Mouse (Mus musculus) B cell, adult 2 months (primary cell): ENCODE results near the gene Dlg2.

Experiments
- DNase-seq, 2 experiments: peaks; one replicate each; pipeline ENCODE4 v3.0.0; 2022

Gene Dlg2

DNA sequence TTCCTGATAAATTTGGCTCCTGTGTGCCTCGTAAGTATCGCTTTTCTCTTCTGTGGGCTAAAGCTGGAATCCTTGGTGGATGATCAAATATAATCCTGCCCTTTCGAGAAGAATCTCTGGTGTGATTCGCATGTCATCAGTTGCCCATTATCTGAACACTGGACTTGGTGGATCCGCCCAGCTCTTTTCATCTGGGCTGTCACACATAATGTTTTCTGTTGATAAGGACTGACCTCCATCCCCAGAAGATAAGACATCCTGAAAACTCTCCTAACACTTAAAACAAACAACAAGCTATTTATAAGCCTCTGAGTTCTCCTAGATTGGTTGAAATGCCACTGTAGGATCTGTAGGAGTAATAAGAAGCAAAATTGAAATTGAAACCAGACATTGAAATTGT, 1952.2 kb downstream of the Dlg2 start:
- no peak for DNase-seq

DNA sequence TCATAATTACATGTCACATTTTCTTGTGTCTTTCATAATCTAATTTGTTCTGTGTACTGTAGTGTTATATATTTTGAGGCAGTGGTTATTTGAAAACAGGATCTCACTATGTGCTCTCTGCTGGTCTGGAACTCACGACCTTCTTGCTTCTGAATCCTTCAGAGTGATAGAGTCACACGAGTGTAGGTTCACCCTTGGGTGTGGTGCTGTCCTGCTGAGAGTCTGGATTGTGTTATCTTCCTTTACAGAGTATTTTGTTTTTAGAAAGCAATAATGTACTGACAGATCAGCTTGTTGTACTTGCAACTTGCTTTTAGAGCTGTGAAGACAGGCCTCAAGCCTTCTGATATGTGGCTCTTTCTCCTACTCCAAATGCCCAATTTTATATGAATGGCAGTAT, 1953.8 kb downstream of the Dlg2 start:
- DNase-seq = no peak

DNA sequence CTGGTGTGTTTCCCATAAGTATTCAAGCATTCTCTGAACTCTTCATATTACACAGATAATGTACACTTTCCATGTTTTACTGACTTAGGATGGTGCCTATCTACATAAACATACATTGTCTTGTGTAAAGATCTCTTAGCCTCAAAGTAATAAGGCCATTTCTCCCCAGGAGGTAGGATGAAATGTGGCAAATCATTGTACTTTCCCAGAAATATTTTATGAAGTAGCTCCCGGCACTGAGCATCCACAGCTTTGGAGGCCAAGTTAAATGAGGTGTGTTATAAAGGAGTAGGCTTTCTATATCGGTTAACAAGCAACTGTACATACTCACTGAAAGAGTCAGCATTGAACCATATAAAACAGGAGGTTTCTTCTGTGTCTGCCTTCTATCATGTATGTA, 1960.7 kb downstream of the Dlg2 start:
- no peak for DNase-seq

DNA sequence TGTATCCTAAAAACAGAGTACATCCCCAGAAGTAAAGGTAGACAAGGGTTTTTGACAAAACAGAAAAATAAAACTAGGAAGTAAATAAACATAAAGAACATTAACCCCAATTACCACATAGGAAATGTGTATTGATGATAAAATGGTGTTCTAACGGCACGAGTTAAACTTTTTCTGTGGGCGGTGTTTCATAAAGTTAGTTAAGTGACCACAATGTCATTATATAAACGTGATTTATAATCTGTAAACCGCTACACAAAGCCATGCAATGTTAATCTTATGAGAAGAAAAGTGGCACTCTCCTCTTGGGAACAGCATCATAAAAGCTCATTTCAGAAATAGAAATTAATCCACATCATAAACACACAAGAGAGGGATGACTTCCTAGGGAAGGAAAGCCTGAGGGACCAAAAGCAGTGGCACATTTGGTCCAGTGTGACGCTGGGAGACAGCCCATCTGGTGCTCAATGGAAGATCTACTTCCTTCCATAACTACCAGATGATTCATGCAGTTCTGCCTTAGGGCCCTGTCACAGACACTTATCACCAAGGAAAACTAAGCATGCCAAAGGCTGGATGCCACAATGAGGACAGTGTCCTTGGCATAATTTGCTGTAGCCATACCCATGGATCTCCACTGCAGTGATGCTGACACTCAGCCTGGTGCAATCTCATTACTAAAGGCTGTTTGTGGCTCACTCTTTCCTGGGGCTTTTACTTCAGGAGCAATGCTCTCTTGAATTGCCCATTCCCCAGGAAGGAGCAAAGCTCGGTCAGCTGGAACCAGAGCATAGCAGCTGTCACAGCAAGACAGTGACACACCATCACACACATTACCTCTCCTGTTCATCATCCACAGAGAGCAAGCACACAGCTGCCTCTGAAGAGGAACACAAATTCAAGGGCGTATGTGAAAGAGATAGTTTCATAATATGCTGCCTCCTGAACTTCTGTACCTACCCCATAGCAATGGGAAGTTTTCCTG, 1963.3 kb downstream of the Dlg2 start:
- DNase-seq = no peak

DNA sequence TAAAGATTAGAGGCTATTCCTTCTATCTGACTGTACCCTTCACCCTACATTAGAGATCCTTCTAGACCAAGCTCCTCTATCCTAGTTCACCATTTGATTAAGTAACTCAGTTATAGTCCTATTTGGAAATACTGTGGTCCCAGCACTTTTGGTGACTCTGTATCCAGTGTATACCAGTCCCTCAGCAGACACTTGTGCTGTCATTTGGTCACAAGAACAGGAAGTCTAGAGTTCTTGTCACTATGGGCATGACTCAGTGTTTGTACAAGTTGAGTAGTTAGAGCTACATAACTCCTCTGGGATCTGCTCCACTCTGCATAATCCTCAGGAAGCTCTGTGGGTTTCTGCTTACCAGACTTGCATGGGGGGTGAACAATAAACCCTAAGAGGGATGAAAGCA, 1965.1 kb downstream of the Dlg2 start:
- no peak for DNase-seq

GRCm38 (mm10) chr7:92442082-92442481, 1965.6 kb downstream of the Dlg2 start:
- DNase-seq = no peak

- no peak for DNase-seq
These were observed 1971.5 kb downstream of the Dlg2 start for GRCm38 (mm10) chr7:92447938-92448337.

DNA sequence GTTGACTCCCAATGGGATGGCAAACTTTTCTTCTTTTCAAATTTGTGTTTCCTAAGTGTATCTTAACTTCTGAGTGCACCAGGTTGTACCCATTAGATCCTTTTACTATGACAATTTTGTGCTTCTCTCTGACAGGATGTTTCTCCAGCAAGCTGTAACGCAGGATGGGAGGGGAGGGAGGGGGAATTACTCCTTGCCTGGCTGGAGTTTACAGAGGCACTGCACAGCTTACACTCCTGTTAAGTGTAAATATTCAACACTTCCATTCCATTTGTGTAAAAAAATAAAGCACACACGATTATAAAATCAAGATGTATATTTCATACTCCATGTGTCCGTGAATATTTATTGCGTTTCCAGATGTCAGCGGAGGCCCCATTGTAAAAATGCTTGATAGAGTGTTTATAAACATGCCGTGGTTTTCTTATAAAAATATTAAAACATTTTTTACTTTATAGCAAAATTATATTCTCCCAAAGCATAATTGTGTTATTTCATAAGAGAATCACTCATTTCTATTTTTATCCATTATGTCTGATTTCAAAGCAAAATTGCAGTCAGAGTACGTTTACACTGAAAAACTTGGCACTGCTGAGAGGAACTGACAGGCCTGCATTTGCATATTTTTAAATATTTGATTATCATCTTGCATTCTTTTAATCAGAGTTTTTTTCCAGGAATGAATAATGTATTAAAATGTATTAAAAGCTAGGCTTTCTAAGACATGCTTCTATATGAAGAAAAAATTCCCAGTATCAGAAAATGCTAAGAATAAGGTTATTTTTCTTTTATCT, 1972.5 kb downstream of the Dlg2 start:
- no peak for DNase-seq

- DNase-seq = no peak
These were observed 1977.7 kb downstream of the Dlg2 start for GRCm38 (mm10) chr7:92454176-92454575.

DNA sequence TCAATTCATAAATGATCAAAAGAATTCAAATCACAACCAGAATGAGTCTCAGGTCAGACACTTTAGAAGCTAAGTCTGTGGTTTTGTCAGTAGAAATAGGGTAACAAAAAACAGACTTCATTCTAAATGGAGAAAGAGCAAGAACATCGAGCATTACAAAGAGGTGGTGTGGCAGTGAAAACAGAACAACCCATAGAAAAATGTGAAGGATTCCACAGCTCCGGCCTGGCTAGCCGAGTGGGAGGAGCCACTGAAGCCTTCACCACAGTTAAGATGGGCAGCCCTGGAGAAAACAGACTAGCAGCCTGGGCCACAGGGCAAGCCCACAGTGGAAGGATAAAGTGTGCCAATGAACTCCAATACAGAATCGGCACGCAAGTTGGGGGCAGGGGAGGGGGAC, 1979.5 kb downstream of the Dlg2 start:
- DNase-seq = no peak

GRCm38 (mm10) chr7:92457791-92458190, 1981.3 kb downstream of the Dlg2 start:
- DNase-seq = no peak

DNA sequence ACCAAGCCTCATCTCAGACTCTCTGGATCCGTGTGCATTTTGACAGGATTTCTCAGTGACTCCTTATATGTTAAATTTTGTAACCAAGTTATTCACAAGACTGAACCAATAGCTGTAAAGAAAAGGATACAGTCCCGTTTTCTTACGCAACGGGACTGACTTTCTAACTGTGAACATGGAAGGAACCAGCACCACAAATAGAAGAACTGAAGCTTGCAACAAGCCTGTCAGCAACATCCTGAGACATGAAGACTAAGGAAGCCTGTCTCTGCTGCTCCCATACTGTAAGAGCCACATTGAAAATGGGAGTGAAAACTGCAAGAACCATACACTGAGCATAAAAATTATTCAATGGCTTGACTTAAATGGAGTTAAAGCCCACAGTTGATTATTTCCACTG, 1981.8 kb downstream of the Dlg2 start:
- no peak for DNase-seq

DNA sequence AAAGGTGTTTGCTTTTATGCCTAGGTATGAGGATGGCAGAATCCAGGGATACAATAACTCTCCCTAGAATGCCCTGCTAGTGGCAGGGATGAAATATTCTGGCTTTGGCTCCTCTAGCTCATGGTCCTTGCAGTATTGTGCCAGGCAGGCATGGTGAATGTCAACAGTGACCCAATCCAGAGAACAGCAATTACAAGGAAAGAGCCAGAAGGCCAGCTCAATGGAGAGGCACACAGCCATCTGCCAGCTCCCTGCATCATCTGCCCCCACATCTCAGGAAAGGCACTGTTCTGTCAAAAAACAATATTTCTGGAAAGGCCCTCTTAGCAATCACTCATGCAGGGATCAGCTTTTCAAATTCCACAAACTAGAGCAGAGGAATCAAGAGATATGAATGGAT, 1984.1 kb downstream of the Dlg2 start:
- DNase-seq = no peak

DNA sequence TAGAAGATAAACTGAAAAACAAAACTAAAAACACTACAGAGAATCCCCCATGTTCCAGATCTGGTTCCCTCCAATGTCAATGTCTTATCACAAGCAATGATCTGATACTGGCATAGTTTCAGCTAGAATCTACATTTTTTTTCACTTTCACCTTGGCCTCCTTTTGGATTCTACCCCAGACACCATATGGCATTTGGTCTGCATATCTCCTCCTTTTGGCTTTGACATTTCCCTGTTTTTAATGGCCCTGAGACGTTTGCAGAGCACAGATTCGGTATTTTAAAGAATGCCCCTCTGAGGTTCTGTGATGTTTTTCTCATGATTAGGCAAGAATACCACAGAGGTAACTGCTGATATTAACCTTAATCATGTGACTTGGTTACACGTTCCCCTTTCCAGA, 1984.8 kb downstream of the Dlg2 start:
- DNase-seq = no peak

DNA sequence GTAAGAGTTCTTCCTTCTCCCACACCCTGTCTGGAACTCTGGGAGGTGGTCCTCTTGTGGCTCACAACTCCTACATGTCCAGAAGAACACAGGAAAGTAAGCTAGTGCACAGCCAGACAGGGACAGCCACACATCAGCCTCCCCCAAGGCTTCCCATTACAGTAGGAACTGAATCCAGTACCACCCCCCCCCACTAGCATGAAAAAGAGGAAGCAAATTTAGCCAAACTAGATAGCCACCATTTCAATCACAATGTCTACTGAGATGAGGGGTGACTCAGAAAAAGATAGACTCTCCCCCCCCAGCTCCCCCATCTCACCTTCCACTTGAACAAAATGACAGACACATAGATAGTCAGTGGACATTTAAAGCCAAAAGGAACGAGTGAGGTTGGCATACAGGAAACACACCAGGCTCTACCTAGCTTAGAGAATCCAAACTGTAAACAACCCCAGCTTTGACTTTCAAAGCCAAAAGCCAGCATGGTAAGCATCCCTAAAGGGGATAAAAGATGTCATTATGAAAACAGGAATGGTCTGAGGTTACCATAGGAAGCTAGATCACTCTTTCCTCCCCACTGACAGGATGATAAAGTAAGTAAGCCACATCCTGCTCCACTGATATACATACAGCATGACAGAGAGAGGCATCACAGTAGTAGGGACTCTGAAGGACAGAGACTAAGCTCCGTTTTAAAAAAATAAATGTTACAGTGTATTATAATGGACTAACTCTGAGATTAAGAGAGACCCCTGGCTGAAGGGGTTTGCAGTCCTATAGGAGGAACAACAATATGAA, 1986.8 kb downstream of the Dlg2 start:
- no peak for DNase-seq

DNA sequence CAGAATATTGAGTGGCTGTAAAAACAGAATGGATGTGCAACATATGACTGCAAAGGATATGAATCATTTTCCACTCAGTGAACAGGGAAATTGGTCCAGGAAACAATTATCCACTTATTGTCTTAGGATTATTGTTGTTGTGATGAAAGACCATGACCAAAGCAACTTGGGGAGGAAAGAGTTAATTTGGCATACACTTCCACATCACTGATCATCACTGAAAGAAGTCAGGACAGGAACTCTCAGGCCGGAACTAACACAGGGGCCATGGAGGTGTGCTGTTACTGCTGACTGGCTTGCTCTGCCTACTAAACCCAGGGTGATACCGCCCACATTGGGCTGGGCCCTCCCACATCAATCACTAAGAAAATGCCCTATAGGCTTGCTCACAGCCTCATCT, 1987.8 kb downstream of the Dlg2 start:
- DNase-seq = no peak

DNA sequence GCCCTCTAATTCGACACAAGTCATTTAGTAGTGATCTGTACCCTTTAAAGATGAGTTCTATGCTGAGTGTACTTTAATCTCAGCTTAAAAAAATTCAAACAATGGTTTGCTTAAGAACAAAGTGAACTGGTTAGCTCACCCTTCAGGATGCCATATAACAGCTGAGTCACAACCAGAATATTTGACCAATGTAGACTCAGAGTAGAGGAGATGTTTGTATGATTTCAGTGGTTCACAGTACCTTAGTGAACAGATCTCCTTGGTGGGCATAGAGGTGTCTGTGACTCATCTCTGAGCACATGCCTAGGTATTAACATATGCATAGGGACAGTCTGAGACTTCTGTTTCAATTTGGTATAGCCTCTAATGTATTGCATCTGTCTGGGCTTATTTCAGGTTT, 2002.7 kb downstream of the Dlg2 start:
- DNase-seq = no peak

DNA sequence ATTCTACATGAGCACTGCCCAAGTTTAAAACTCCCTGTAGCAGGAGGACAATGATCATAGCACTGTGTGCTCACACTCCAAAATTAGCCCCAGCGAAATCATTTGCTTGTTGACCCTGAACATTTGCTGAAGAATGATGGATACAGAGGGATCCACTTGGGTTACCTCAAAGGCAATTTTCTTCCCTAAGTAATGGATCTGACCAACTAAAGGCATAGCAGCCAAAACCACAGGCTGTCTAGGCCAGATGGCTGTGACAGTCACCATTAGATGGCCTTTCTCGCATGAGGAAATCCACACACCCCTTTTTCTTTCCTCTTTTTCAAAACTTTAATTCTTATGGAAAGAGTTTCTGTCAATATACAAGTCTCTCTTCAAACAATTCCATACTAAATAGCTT, 2003.3 kb downstream of the Dlg2 start:
- DNase-seq = no peak

- DNase-seq = no peak
These were observed 2006.9 kb downstream of the Dlg2 start for GRCm38 (mm10) chr7:92483346-92483745.

GRCm38 (mm10) chr7:92485881-92486710, 2009.6 kb downstream of the Dlg2 start:
- no peak for DNase-seq

DNA sequence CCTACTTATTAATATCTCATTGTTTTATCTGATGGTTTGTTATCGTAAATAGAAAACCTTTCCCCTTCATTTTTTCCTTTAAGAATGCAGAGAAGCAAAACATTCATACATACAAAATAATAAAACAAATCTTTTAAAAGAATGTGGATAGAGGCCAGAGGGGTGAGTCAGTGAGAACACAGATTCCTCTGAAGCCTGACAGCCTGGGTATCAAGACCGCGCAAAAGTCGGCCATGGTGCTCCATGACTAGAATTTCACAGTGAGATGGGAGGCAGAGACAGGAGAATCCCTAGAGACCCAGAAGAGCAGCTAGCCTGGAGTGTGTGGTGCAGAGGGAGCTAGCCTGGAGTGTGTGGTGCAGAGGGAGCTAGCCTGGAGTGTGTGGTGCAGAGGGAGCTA, 2010.4 kb downstream of the Dlg2 start:
- no peak for DNase-seq

- DNase-seq = no peak
These were observed 2015.8 kb downstream of the Dlg2 start for GRCm38 (mm10) chr7:92492262-92492661.
